Mouse (Mus musculus): Measurements from ENCODE around the gene Gm17651. TPM values are rescaled to one million over a fixed set of nuclear protein-coding genes. Genes with fewer than 3 reads are reported as not detected.

Gm17651 gene
- total and polyA plus RNA-seq, 3 experiments: not detected

- H3K4me2 ChIP-seq (ENCODE audit: insufficient read depth, low read depth, poor library complexity, severe bottlenecking): peak overlapping the region; percentile 47
- H3K27ac ChIP-seq (ENCODE audit: insufficient read depth, low read depth): 0 out of 2 replicates have a peak overlapping the region, but pooled peaks have one; percentile 21
- peak overlapping the region; percentile 37; the same call in 1 of the 2 replicates for H3K9ac ChIP-seq (ENCODE audit: insufficient read depth, low read depth)
- peaks cover 0 to 15% of the 10 kb centered on the region in 2 experiments; a peak in 2 of 4 replicates for H3K4me1 ChIP-seq (ENCODE audit: control insufficient read depth in 1 of 2, insufficient read depth in 2 of 2)
- no peak for TF ChIP-seq RCOR1 (conservative IDR thresholded peaks at IDR 0.05; ENCODE audit: low read depth, low read length)
- peak; percentile 67 to 85 for TF ChIP-seq CTCF (conservative IDR thresholded peaks at IDR 0.05 in 1 of 2, IDR thresholded peaks at IDR 0.05 in 1 of 2; ENCODE audit: low read depth in 2 of 2, low read length in 2 of 2)
- TF ChIP-seq ZC3H11A (IDR thresholded peaks at IDR 0.05; ENCODE audit: low read depth, low read length): no peak
- TF ChIP-seq PAX5 (IDR thresholded peaks at IDR 0.05; ENCODE audit: low read length): no peak
- 0 out of 2 replicates have a peak, but pooled peaks have one; percentile 1 for TF ChIP-seq KAT2A (IDR thresholded peaks at IDR 0.05; ENCODE audit: insufficient replicate concordance, low read length)
- TF ChIP-seq ETS1 (conservative IDR thresholded peaks at IDR 0.05; ENCODE audit: low read depth, low read length): no peak
- peak; percentile 58 for TF ChIP-seq SMC3 (IDR thresholded peaks at IDR 0.05; ENCODE audit: low read depth, low read length)
- no peak for TF ChIP-seq HCFC1 (IDR thresholded peaks at IDR 0.05; ENCODE audit: low read depth, low read length)
- no peak for TF ChIP-seq EP300 (IDR thresholded peaks at IDR 0.05; ENCODE audit: low read length)
- no peak for TF ChIP-seq MAFK (IDR thresholded peaks at IDR 0.05; ENCODE audit: insufficient replicate concordance, low read length)
- TF ChIP-seq SIN3A (IDR thresholded peaks at IDR 0.05; ENCODE audit: low read length): no peak; the same call in 1 of the 2 replicates
- no peak for TF ChIP-seq GABPA (IDR thresholded peaks at IDR 0.05; ENCODE audit: insufficient replicate concordance, low read depth, low read length)
- no peak for TF ChIP-seq UBTF (IDR thresholded peaks at IDR 0.05; ENCODE audit: low read depth, low read length)
- peak; percentile 89 for TF ChIP-seq ZKSCAN1 (IDR thresholded peaks at IDR 0.05; ENCODE audit: borderline replicate concordance, low read depth, low read length)
- TF ChIP-seq NRF1 (IDR thresholded peaks at IDR 0.05; ENCODE audit: low read depth, low read length): peak; percentile 46; the same call in 1 of the 2 replicates
- peak; percentile 84 for TF ChIP-seq MYC (IDR thresholded peaks at IDR 0.05; ENCODE audit: low read depth, low read length)
- no peak for TF ChIP-seq MAZ (IDR thresholded peaks at IDR 0.05; ENCODE audit: low read depth, low read length)
- no peak for TF ChIP-seq E2F4 (IDR thresholded peaks at IDR 0.05; ENCODE audit: insufficient replicate concordance, low read depth, low read length)
- no peak; the same call in 1 of the 2 replicates for TF ChIP-seq NELFE (IDR thresholded peaks at IDR 0.05; ENCODE audit: low read depth, low read length)
- peak; percentile 41; the same call in 1 of the 2 replicates for TF ChIP-seq BHLHE40 (IDR thresholded peaks at IDR 0.05; ENCODE audit: low read depth, low read length)
- no peak for TF ChIP-seq JUN (IDR thresholded peaks at IDR 0.05; ENCODE audit: insufficient read depth, low read depth, low read length)
- TF ChIP-seq USF1 (IDR thresholded peaks at IDR 0.05; ENCODE audit: low read depth, low read length): no peak
- TF ChIP-seq ZMIZ1 (IDR thresholded peaks at IDR 0.05; ENCODE audit: low read depth, low read length): no peak
- no peak for TF ChIP-seq ELF1 (IDR thresholded peaks at IDR 0.05; ENCODE audit: low read depth, low read length)
- peak; percentile 32 for TF ChIP-seq RAD21 (IDR thresholded peaks at IDR 0.05; ENCODE audit: low read depth, low read length)
- TF ChIP-seq MAX (IDR thresholded peaks at IDR 0.05; ENCODE audit: low read length): peak; percentile 89
- no peak; the same call in 1 of the 2 replicates for TF ChIP-seq USF2 (conservative IDR thresholded peaks at IDR 0.05; ENCODE audit: low read depth, low read length)
- TF ChIP-seq TCF12 (IDR thresholded peaks at IDR 0.05; ENCODE audit: low read depth, low read length): 0 out of 2 replicates have a peak, but pooled peaks have one; percentile 30
- peak; percentile 36; the same call in 1 of the 2 replicates for TF ChIP-seq POLR2A (IDR thresholded peaks at IDR 0.05; ENCODE audit: low read depth, low read length)
- TF ChIP-seq JUND (conservative IDR thresholded peaks at IDR 0.05; ENCODE audit: low read depth, low read length): no peak
- TF ChIP-seq MEF2A (IDR thresholded peaks at IDR 0.05; ENCODE audit: borderline replicate concordance, low read depth, low read length): no peak
- no peak for TF ChIP-seq IRF4 (IDR thresholded peaks at IDR 0.05; ENCODE audit: low read depth, low read length)
- 0 out of 2 replicates have a peak, but pooled peaks have one; percentile 25 for TF ChIP-seq MXI1 (IDR thresholded peaks at IDR 0.05; ENCODE audit: low read depth, low read length)
- no peak for TF ChIP-seq ZNF384 (IDR thresholded peaks at IDR 0.05; ENCODE audit: low read depth, low read length)
- no peak for TF ChIP-seq POLR2AphosphoS2 (IDR thresholded peaks at IDR 0.05; ENCODE audit: low read depth, low read length)
- TF ChIP-seq CHD2 (IDR thresholded peaks at IDR 0.05; ENCODE audit: low read length): no peak
- peak; percentile 63 for TF ChIP-seq TBP (conservative IDR thresholded peaks at IDR 0.05; ENCODE audit: low read depth, low read length)
- TF ChIP-seq CHD1 (IDR thresholded peaks at IDR 0.05; ENCODE audit: low read depth, low read length): no peak
- peak overlapping the region; percentile 61 to 73 (median 64) for H3K4me3 ChIP-seq (replicated peaks in 1 of 3; ENCODE audit: low read depth in 2 of 3, low read length in 2 of 3, poor library complexity in 1 of 3)
- dilution Hi-C loops (cut with MboI; ENCODE audit: extremely low pct_ligation_motif_present, extremely low pct_unique_long_range_greater_than_20kb, low sequenced_read_pairs) (no loop called here), in situ Hi-C loops (cut with MboI; ENCODE audit: low pct_ligation_motif_present, low pct_unique_long_range_greater_than_20kb, low sequenced_read_pairs) (loop anchor here (5.0 to 25.0 kb wide), 2 partner anchors 87 to 482 kb away; partner anchors contain the start of gene Adam30)
- H3K36me3 ChIP-seq (replicated peaks in 1 of 2; ENCODE audit: control insufficient read depth in 1 of 2, insufficient read depth in 1 of 2, low read length in 1 of 2): no peaks in the 10 kb centered on the region
- H3K27me3 ChIP-seq (replicated peaks): no peaks in the 10 kb centered on the region
- H3K9me3 ChIP-seq (replicated peaks; ENCODE audit: low read length): no peaks in the 10 kb centered on the region
- H3K79me2 ChIP-seq (replicated peaks; ENCODE audit: control insufficient read depth, extremely low read depth, insufficient read depth, poor library complexity, severe bottlenecking): no peaks in the 10 kb centered on the region
- DNase-seq (ENCODE audit: extremely low read depth): peak; percentile 88
Observed at GRCm38 (mm10) chr3:97680631-97681320, 6.3 kb upstream of the Gm17651 start.

Data from CH12.LX (cell line).